Mouse (Mus musculus) erythroblast, adult 5-6 weeks (primary cell): ENCODE data around the gene Trmt5. TPM values are rescaled to one million over a fixed set of nuclear protein-coding genes. Genes with fewer than 3 reads are reported as not detected.

Experiments used
- ATAC-seq: replicated peaks from 2 replicates; pipeline ENCODE4 v1.8.0; 2016; ENCODE audit warnings: moderate number of reproducible peaks, mild to moderate bottlenecking, moderate TSS enrichment, inconsistent platforms; ENCODE audit not compliant: poor library complexity, low FRiP score, severe bottlenecking
- total RNA-seq, 2 experiments: library from RNA; stranded (forward) in 1 of 2; stranded (reverse) in 1 of 2; fragments of 150-400 nt in 1 of 2; fragments of 200-764, 138-1000 nt in 1 of 2; gene quantifications; 2 replicates each; pipeline versions ENCODE4 v1.2.3 to v1.2.4; 2015 to 2017; ENCODE audit warnings: low replicate concordance in 2 of 2

Gene Trmt5
- total RNA-seq, 2 experiments from 2014 or later = 8.1 to 14.4 TPM

DNA sequence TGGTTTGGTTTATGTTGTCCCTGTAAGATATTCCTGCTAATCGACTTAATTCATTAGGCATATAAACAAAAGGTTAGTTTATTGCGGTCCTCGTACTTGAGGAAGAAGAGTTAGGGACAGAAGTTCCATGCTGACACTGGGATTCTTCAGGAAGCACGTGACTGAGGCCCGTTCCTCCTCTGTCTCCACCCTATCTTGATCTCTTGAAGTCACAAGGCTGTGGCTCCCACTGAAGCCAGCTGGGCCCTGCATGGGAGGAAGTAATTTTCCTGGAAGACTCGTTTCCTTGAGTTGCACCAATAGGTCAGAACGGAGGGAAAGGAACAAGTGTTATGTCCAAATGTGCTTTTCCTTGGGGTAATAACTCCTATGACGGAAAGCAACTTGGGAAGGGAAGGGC lies 1.1 kb upstream of the Trmt5 start:
- ATAC-seq = no peak

GRCm38 (mm10) chr12:73274921-73275320 lies 11.6 kb downstream of the Trmt5 start:
- no peak for ATAC-seq

- no peak for ATAC-seq
Measured at GRCm38 (mm10) chr12:73269933-73270332, 16.6 kb downstream of the Trmt5 start.

- ATAC-seq = no peak
Measured at GRCm38 (mm10) chr12:73269531-73269930, 17.0 kb downstream of the Trmt5 start.

GRCm38 (mm10) chr12:73268497-73268896 lies 18.0 kb downstream of the Trmt5 start:
- no peak for ATAC-seq

- ATAC-seq = no peak
Measured at GRCm38 (mm10) chr12:73266597-73266996, 19.9 kb downstream of the Trmt5 start.

DNA sequence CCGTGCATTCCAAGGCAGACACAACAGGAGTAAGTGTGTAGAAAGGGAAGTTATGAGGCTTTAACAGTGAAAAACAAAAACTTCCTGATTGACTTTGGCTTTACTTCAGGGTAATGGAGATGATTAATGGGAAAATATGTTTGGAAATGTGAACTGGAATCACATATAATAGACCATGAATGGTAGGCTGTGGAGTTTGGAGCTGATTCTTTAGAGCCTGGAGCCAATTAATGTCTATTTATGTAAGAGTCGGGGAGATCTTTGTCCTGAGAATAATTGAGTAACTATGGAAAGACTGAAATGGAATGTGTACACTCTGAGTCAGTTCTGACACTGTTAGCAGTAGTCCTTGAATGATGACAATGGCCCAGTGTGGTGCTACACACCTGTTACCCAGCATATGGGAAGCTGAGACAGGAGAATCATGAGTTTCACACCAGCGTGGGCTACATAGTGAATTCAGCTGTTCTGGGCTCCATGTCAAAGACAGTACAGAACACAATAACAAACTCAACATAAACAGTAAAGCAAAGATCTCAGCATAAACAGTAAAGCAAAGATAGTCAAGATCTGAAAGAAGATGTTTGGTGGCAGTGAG lies 21.0 kb downstream of the Trmt5 start:
- no peak for ATAC-seq

GRCm38 (mm10) chr12:73260339-73260738 lies 26.2 kb downstream of the Trmt5 start:
- ATAC-seq = no peak

- ATAC-seq = no peak
Measured at GRCm38 (mm10) chr12:73259269-73259668, 27.2 kb downstream of the Trmt5 start.

GRCm38 (mm10) chr12:73255006-73255405 lies 31.5 kb downstream of the Trmt5 start:
- no peak for ATAC-seq

- no peak for ATAC-seq
Measured at GRCm38 (mm10) chr12:73245687-73246086, 40.8 kb downstream of the Trmt5 start.

DNA sequence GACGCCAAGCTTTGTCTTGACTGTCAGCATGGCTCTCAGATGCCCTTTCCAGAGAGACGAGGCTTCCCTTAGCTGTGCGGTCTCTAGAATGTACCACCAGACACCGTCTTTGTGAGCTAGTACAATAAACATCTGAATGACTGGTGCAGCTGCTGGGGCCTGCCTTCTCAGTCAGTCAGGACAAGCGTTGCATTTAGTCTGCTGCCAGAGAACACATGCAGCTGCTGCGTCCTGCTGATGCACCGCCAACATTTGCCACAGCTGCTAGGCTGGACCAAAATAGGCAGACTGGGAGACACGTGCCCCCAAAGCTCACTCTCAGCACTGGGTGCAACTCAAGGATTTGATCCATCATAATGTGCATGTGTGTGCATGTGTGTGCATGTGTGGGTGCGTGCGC lies 44.5 kb downstream of the Trmt5 start:
- ATAC-seq = no peak

DNA sequence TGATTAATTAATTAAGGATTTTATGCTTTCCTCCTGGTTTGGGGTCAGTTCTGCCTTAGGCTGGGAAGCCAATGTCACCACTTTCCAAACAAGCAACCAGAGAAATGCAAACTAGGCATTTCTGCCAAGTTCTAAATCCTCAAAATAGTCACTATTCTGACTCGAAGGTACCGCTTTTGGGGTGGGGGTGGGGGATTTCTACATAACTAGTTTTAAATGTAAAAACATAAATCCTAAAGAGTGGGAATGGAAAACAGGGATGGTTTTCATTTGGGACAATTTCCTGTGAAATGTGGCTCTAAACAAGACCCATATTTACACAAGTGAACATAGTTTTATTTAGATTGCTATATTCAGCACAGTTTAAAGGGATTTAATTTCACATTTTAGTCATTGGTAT lies 53.9 kb downstream of the Trmt5 start:
- no peak for ATAC-seq

GRCm38 (mm10) chr12:73231552-73231951 lies 55.0 kb downstream of the Trmt5 start:
- ATAC-seq = no peak

DNA sequence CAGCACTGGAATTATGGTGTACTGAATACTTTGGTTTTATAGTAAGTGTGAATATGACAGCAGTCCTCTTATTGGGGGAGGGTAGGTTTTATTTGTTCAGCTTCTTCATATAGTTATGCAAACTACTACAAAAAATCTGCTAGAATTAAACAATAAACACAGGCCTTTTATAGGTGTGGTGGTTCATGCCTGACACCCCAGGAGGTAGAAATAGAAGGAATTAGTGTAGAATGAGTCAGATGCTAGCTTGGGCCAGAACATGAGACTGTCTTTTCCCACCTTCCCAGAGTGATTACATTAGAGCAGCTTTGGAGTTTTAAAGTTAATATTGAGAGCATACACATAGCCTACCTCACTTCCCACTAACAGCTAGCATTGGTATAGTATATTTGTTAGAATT lies 56.3 kb downstream of the Trmt5 start:
- ATAC-seq = no peak

Other genes with a start within 250 kb of the Trmt5 start
- not detected in 2 replicates for gene Six1, start 232.8 kb downstream of the Trmt5 start, total RNA-seq (2015; ENCODE audit: low replicate concordance)
- not detected in 2 replicates for gene Six1, start 232.8 kb downstream of the Trmt5 start, total RNA-seq (2017; ENCODE audit: low replicate concordance)
- not detected in 2 replicates for gene Six4, start 173.3 kb downstream of the Trmt5 start, total RNA-seq (2015; ENCODE audit: low replicate concordance)
- gene Six4, start 173.3 kb downstream of the Trmt5 start, total RNA-seq (2017; ENCODE audit: low replicate concordance) = not detected in 2 replicates
- 7.7 and 8.4 TPM in 2 replicates for gene Mnat1, start 163.0 kb downstream of the Trmt5 start, total RNA-seq (2015; ENCODE audit: low replicate concordance)
- gene Mnat1, start 163.0 kb downstream of the Trmt5 start, total RNA-seq (2017; ENCODE audit: low replicate concordance) = 3.9 and 6.0 TPM in 2 replicates
- gene Slc38a6, start 69 bp upstream of the Trmt5 start, total RNA-seq (2015; ENCODE audit: low replicate concordance) = 0.63 and 2.7 TPM in 2 replicates
- 0.68 and 4.5 TPM in 2 replicates for gene Slc38a6, start 69 bp upstream of the Trmt5 start, total RNA-seq (2017; ENCODE audit: low replicate concordance)